Mouse (Mus musculus) neural tube, embryonic 12.5 days (tissue): ENCODE data around the gene Gal3st2c. TPM values are rescaled to one million over a fixed set of nuclear protein-coding genes. Genes with fewer than 3 reads are reported as not detected.
"Not testable (repeated sequence)": the region's sequence is repeated elsewhere in the genome, so short reads cannot be mapped to it uniquely, and the experiment has no call there.

Source experiments
- ATAC-seq: fragments of 200-750 bp; cut with Nextera tagmentation; 2 replicates; pipeline ENCODE4 v1.8.0; 2017; ENCODE audit warnings: low read depth, mild to moderate bottlenecking, moderate TSS enrichment, moderate library complexity; ENCODE audit not compliant: low FRiP score
- H3K27ac ChIP-seq: fragments of 300-500 bp; sonication (generic); 2 replicates; pipeline ENCODE4 v1.5.1; 2016
- H3K27me3 ChIP-seq: fragments of 300-500 bp; sonication (generic); replicated peaks from 2 replicates; pipeline ENCODE4 v1.6.1; 2016; ENCODE audit warnings: mild to moderate bottlenecking
- H3K36me3 ChIP-seq: fragments of 300-500 bp; sonication (generic); 2 replicates; pipeline ENCODE4 v1.6.1; 2016; ENCODE audit warnings: mild to moderate bottlenecking
- H3K4me1 ChIP-seq: fragments of 300-500 bp; sonication (generic); 2 replicates; pipeline ENCODE4 v1.6.1; 2016
- H3K4me2 ChIP-seq: fragments of 300-500 bp; sonication (generic); replicated peaks from 2 replicates; pipeline ENCODE4 v1.6.1; 2016; ENCODE audit warnings: mild to moderate bottlenecking
- H3K4me3 ChIP-seq: fragments of 300-500 bp; sonication (generic); 2 replicates; pipeline ENCODE4 v1.5.1; 2016
- H3K9ac ChIP-seq: fragments of 300-500 bp; sonication (generic); 2 replicates; pipeline ENCODE4 v1.6.1; 2016; ENCODE audit warnings: mild to moderate bottlenecking
- H3K9me3 ChIP-seq: fragments of 300-500 bp; sonication (generic); 2 replicates; pipeline ENCODE4 v1.6.1; 2016; ENCODE audit warnings: mild to moderate bottlenecking
- WGBS: fragments of 180-500 bp; shearing (Covaris S2); methylation state at CpG from one replicate; pipeline ENCODE4 v1.1.7; 2016; 5-methylcytosine and 5-hydroxymethylcytosine counted together
- polyA plus RNA-seq: library from polyadenylated mRNA; unstranded; fragments of >200 nt; fragmentation: Nextera tagmentation; extraction: Ambion mirVana; gene quantifications from 2 replicates; pipeline ENCODE4 v1.2.1, GENCODE M21; 2016

Gal3st2c gene
- polyA plus RNA-seq, 1 experiment from 2014 or later, result not detected

GRCm38 (mm10) chr1:94052373-94052772, 62.1 kb downstream of the Gal3st2c start, which contains the start of gene Pdcd1:
TSS of gene Pdcd1 (minus strand) at chr1:94052553.
- WGBS, result 52% methylated on average over 6 of the region's 6 CpGs
- Histone ChIP-seq H3K4me1 (no peaks in the 10 kb centered on the region), H3K4me3 (no peak within 1 kb of the TSS), H3K27ac (no peak within 1 kb of the TSS), H3K27me3 (no peaks in the 10 kb centered on the region), H3K9ac (no peak within 1 kb of the TSS), H3K36me3 (no peaks in the 10 kb centered on the region), H3K9me3 (no peaks in the 10 kb centered on the region), H3K4me2 (no peak within 1 kb of the TSS)
- ATAC-seq, result no peak

GRCm38 (mm10) chr1:94053530-94054216, 63.4 kb downstream of the Gal3st2c start:
- no peak for ATAC-seq
- Histone ChIP-seq H3K27ac (no peak overlapping the region), H3K4me3 (no peak overlapping the region), H3K4me1 (no peaks in the 10 kb centered on the region), H3K4me2 (no peak overlapping the region), H3K9me3 (no peaks in the 10 kb centered on the region), H3K27me3 (no peaks in the 10 kb centered on the region), H3K9ac (no peak overlapping the region), H3K36me3 (no peaks in the 10 kb centered on the region)
- WGBS, result 70% methylated on average over 7 of the region's 7 CpGs

GRCm38 (mm10) chr1:94054481-94054880, 64.2 kb downstream of the Gal3st2c start:
- no peak for ATAC-seq
- Histone ChIP-seq H3K4me2 (no peak overlapping the region), H3K36me3 (no peaks in the 10 kb centered on the region), H3K4me1 (no peaks in the 10 kb centered on the region), H3K27me3 (no peaks in the 10 kb centered on the region), H3K9ac (no peak overlapping the region), H3K4me3 (no peak overlapping the region), H3K9me3 (no peaks in the 10 kb centered on the region), H3K27ac (no peak overlapping the region)
- WGBS, result 74% methylated on average over 1 of the region's 1 CpGs

GRCm38 (mm10) chr1:94055966-94056365, 65.7 kb downstream of the Gal3st2c start:
- H3K4me2 ChIP-seq, result no peak overlapping the region
- 87% methylated on average over 3 of the region's 3 CpGs for WGBS
- no peak for ATAC-seq
- no peak overlapping the region for H3K27ac ChIP-seq
- no peak overlapping the region for H3K9ac ChIP-seq
- no peaks in the 10 kb centered on the region for H3K4me1 ChIP-seq
- H3K9me3 ChIP-seq, result no peaks in the 10 kb centered on the region
- no peaks in the 10 kb centered on the region for H3K36me3 ChIP-seq
- no peaks in the 10 kb centered on the region for H3K27me3 ChIP-seq
- H3K4me3 ChIP-seq, result no peak overlapping the region

GRCm38 (mm10) chr1:94057401-94057800, 67.1 kb downstream of the Gal3st2c start:
- no peaks in the 10 kb centered on the region for H3K9me3 ChIP-seq
- no peak overlapping the region for H3K4me3 ChIP-seq
- no peak overlapping the region for H3K4me2 ChIP-seq
- ATAC-seq, result no peak
- 94% methylated on average over 2 of the region's 2 CpGs for WGBS
- H3K27ac ChIP-seq, result no peak overlapping the region
- H3K4me1 ChIP-seq, result no peaks in the 10 kb centered on the region
- H3K36me3 ChIP-seq, result no peaks in the 10 kb centered on the region
- no peaks in the 10 kb centered on the region for H3K27me3 ChIP-seq
- no peak overlapping the region for H3K9ac ChIP-seq

GRCm38 (mm10) chr1:94058281-94058680, 68.0 kb downstream of the Gal3st2c start:
- 77% methylated on average over 1 of the region's 1 CpGs for WGBS
- not testable (repeated sequence) for H3K4me3 ChIP-seq, H3K9ac ChIP-seq, H3K36me3 ChIP-seq, H3K27me3 ChIP-seq, H3K9me3 ChIP-seq, H3K27ac ChIP-seq, ATAC-seq, H3K4me2 ChIP-seq, H3K4me1 ChIP-seq

Other genes with a start within 250 kb of the Gal3st2c start
- gene Atg4b, start 239.0 kb upstream of the Gal3st2c start, polyA plus RNA-seq, result 116 and 119 TPM in 2 replicates
- gene Thap4, start 235.6 kb upstream of the Gal3st2c start, polyA plus RNA-seq, result 36.0 and 36.7 TPM in 2 replicates
- 187 TPM in 2 replicates for gene Dtymk, start 188.6 kb upstream of the Gal3st2c start, polyA plus RNA-seq
- 12.4 and 14.0 TPM in 2 replicates for gene Ing5, start 186.5 kb upstream of the Gal3st2c start, polyA plus RNA-seq
- gene D2hgdh, start 165.6 kb upstream of the Gal3st2c start, polyA plus RNA-seq, result 17.0 TPM in 2 replicates
- gene Gal3st2, start 129.2 kb upstream of the Gal3st2c start, polyA plus RNA-seq, result not detected in 2 replicates
- not detected in 2 replicates for gene Gal3st2b, start 72.2 kb upstream of the Gal3st2c start, polyA plus RNA-seq
- not detected in 2 replicates for gene Neu4, start 29.9 kb downstream of the Gal3st2c start, polyA plus RNA-seq
- not detected in 2 replicates for gene Pdcd1, start 62.0 kb downstream of the Gal3st2c start, polyA plus RNA-seq